Mouse (Mus musculus): ENCODE results near the gene Prmt7. TPM values are rescaled to one million over a fixed set of nuclear protein-coding genes. Genes with fewer than 3 reads are reported as not detected.

The Prmt7 gene
- total RNA-seq, 4 experiments from 2014 or later, result 33.4 to 38.7 (median 36.3) TPM

- no peak for DNase-seq (ENCODE audit: low spot score in 2 of 2)
These were observed 8.9 kb downstream of the Prmt7 start for GRCm38 (mm10) chr8:106219620-106220019.

- DNase-seq (ENCODE audit: low spot score in 2 of 2), result peak in 1 of 2 experiments; percentile 22
These were observed 15.9 kb downstream of the Prmt7 start for GRCm38 (mm10) chr8:106226589-106226988.

DNA sequence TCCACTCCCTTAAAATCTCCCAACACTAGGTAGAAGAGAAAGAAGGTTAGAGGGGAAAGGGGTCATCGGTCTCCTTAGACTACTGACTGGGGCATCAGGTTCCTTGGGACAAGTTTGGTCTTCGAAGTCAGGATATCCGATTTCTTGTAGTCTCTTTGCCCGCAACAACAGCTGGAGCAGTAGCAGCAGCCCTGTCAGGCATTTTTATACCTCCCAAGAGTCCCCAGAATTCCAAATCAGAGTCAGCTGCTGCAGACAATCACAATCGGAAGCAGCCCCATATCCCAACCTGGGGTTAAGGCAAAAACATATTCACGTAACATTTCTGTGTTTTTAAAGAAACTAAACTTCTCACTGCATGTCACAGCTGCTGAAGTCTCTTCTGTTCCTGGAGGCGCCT is 20.8 kb downstream of the Prmt7 start:
- DNase-seq (ENCODE audit: low spot score in 2 of 2), result no peak

GRCm38 (mm10) chr8:106232751-106233150 is 22.0 kb downstream of the Prmt7 start:
- no peak for DNase-seq (ENCODE audit: low spot score in 2 of 2)

GRCm38 (mm10) chr8:106234567-106235261 is 24.0 kb downstream of the Prmt7 start:
- no peak for DNase-seq (ENCODE audit: low spot score in 2 of 2)

DNA sequence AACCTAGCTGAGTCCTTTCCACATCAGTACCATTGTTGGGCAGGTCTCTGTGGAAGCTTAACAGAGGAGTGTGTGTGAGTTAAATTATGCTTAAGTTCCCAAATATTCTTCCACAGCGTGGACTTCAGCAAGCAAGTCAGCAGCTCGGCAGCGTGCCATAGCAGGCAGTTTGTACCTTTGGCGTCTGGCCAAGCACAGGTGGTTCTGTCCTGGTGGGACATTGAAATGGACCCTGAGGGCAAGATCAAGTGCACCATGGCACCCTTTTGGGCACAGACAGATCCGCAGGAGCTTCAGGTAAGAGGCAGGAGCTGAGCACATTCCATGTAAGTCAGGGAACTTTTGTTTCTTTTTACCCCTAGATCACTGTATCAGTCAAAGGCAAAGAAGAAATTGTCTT is 26.4 kb downstream of the Prmt7 start:
- DNase-seq (ENCODE audit: low spot score in 2 of 2), result no peak

DNA sequence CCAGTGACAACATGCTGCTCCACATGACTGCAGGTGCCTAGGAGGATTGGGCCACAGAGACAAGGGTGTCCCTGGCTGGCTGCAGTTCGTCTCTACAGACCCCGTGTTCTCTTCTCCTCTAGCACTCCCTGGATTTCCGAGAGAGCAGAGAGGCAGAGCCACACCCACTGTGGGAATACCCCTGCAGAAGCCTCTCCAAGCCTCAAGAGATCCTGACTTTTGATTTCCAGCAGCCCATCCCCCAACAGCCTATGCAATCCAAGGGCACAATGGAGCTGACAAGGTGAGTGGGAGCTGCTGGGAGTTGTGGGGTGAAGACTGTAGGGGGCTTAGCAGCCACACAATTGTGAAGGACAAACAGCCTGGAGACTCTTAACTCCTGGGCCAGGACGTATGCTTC is 39.5 kb downstream of the Prmt7 start:
- DNase-seq (ENCODE audit: low spot score in 2 of 2), result no peak

- no peak for DNase-seq (ENCODE audit: low spot score in 2 of 2)
These were observed 47.4 kb downstream of the Prmt7 start for GRCm38 (mm10) chr8:106258169-106258568.

DNA sequence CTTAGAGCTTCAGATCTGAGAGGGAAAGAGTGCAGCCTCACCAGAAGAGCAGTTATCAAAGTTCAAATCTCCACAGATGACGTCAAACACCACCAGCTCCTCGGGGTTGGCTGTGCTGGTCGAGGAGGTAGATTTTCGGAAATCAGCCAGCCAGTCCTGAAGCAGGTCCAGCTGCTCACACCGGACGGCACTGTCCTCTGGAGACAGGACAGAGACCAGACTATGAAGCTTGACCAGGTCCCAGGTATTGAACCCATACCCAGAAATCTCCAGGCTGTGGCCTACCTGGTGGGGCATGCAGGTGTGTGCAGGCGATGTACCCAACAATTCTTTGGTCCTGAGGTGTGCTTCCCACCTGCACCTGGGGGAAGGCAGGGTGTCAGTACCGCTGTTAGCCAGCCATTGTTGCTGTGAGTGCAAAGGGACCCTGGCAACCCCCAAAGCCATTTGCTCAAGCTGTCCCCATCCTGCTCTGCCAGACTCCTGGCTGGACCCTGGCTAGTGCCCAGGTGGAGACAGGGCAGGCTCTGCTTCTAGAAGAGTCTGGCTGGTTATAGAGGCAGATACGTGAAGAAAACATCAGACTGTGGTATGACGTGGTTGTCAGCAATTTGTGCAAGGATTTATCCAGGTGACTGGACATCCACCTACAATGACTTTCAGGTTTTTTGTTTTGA is 49.0 kb downstream of the Prmt7 start:
- no peak for DNase-seq (ENCODE audit: low spot score in 2 of 2)

DNA sequence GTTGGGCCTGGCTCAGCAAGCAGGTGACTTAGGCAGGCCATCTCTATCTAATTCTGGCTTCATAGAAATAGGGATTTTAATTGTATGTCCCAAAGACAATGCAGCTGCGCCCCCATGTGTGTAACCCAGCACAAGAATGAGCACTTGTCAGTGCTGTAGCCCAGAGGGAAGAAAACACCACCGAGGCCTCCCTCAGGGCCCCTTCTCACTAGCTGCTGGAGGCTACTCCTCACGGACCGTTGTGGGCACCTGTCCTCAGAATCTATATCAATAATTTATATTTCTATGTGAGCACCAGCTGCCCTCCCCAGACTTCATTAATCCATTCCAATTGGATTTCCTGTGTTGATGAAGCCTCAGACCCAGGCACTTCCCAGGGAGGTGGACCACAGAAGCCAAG is 50.2 kb downstream of the Prmt7 start:
- no peak for DNase-seq (ENCODE audit: low spot score in 2 of 2)

DNA sequence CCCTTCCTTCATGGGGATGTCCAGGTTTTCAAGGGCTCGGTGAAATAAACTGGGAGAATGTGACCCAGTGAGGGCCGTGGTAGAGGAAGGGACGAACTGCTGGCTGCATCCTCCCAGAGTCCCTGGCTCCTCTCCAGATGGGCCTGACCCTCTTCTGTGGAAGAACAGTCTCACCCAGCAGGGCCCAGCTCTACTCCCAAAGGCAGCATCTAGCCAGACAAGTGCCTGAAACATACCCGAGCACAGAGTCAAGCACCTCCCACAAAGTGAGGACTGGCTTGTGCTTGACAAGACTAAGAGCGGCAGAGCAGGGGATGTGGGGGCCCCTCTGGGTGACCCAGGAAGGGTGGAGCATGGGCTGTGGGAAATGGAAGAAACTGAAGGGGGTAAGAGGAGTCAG is 51.6 kb downstream of the Prmt7 start:
- no peak for DNase-seq (ENCODE audit: low spot score in 2 of 2)

- DNase-seq (ENCODE audit: low spot score in 2 of 2), result no peak
These were observed 53.2 kb downstream of the Prmt7 start for GRCm38 (mm10) chr8:106263928-106264327.

DNA sequence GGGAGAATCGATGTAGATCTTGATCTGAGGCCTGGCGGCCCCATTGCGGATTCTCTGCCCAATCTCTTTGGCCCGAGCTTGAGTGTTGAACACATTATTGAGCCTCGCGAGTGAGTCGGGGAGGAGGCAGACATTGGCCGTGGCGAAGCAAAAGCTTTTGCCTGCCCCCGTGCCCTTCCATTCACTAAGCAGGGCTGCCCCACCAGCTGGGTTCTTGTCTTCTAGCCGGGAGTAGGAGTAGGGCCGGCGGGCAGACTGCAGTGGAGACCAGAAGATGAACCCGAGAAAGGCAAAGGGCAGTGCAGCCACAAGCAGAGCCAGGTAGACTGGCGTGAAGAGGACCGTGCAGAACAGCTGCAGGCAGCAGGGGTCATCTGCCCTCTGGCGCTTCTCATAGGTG is 54.7 kb downstream of the Prmt7 start:
- no peak for DNase-seq (ENCODE audit: low spot score in 2 of 2)

GRCm38 (mm10) chr8:106268710-106269346 is 58.1 kb downstream of the Prmt7 start:
- DNase-seq (ENCODE audit: low spot score in 2 of 2), result no peak

DNA sequence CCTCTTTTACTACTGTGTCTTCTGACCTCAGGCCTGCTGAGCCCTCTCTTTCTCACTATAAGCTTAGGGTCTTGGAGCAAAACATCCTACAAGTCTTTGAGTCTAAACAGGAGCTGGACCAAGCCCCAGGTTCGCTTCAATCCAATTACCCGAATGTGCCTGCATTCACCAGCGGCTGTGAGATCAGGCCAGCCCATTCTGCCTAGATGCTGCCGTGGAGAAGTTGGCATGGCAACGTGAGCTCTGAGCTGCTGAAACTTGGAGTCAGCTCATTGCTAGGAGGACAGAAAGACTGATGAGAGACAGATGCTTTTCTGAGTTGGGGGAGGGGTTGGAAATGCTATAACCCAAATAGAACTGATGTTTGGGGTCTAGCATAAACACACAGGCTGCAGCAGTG is 60.1 kb downstream of the Prmt7 start:
- peak in 1 of 2 experiments; percentile 81 for DNase-seq (ENCODE audit: low spot score in 2 of 2)

- DNase-seq (ENCODE audit: low spot score in 2 of 2), result no peak
These were observed 60.6 kb downstream of the Prmt7 start for GRCm38 (mm10) chr8:106271378-106271777.

GRCm38 (mm10) chr8:106273468-106273867 is 62.7 kb downstream of the Prmt7 start:
- no peak for DNase-seq (ENCODE audit: low spot score in 2 of 2)

DNA sequence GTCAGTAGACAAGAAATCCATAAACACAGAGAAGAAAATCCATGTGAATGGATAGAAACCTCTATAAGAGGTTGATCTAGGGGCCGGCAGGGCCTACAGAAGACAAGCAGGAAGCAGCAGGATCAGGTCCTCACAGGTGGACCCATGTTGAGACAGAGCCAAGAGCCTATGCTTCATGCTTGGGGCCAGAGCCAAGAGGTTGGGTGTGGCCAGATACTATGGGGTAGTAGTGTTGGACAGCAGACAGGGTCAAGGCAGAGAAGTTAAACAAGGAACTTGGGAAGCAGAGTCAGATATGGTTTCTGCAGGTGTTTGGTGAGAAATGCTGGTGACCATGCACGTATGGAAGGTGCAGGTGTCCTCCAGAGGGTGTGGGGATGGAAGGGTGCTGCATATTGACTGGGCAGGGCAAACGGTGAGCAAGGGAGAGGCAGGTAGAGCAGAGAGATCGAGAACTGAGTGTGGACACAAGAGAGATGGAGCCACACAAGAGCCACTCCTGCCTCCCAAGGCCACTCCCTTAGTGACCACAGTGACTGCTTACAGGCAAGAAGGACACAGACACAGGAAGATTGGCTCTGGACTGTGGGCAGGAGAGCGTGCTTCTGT is 66.1 kb downstream of the Prmt7 start:
- no peak for DNase-seq (ENCODE audit: low spot score in 2 of 2)

- DNase-seq (ENCODE audit: low spot score in 2 of 2), result no peak
These were observed 67.8 kb downstream of the Prmt7 start for GRCm38 (mm10) chr8:106278367-106279042.

GRCm38 (mm10) chr8:106280154-106280553 is 69.4 kb downstream of the Prmt7 start:
- no peak for DNase-seq (ENCODE audit: low spot score in 2 of 2)

DNA sequence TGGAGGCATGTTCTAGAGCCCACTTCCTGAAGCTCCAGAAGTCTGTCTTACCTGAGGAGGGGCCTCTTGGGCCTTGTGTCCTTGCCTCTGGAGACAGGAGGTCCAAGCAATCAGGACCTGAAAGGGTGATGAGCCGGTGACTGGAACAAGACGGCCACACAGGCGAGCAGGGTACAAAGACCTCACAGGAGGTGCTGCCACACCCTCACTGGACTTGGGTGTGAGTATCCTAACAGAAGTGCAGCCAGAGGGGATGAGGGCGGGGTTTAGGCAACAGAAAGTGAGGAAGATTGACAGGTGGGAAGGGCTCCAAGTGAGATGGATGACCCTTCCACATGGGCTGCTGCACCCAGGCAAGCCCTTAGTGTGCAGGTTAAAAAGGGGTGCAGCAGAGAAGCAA is 70.1 kb downstream of the Prmt7 start:
- DNase-seq (ENCODE audit: low spot score in 2 of 2), result no peak

DNA sequence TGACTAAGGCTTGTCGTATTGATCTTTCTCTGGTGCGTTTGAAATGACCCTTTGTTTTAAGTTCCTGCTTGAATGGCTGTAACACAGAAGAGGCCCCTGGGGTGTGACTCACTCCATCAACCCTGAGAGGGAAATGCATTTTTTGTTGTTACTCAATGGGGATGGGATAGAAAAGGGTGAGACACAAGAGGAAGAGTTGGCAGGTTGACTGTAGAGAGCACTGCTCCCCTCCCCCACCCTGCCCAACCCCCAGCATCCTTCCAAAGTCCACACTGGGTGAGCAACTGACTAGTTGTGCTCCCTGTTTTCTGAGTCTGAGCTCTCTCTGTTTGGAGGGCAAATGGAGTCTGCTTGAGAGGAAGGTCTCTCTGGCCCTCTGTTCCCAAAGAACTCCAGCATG is 76.7 kb downstream of the Prmt7 start:
- DNase-seq (ENCODE audit: low spot score in 2 of 2), result no peak

Measured in left cerebral cortex, adult 8-10 months (tissue).